Mouse (Mus musculus) testis, adult 2 months (tissue): ENCODE results near the gene Olfr1022.

Experiments
- CTCF ChIP-seq: fragments of 200-500 bp; IDR thresholded peaks from 2 replicates; pipeline ENCODE4 v1.5.1; 2012; ENCODE audit warnings: low read depth, mild to moderate bottlenecking, inconsistent platforms, low read length, moderate library complexity; ENCODE audit not compliant: control insufficient read depth, insufficient read depth, insufficient replicate concordance
- POLR2A ChIP-seq: fragments of 200-500 bp; IDR thresholded peaks from 2 replicates; pipeline ENCODE4 v1.6.1; 2012; ENCODE audit warnings: low read depth, mild to moderate bottlenecking, inconsistent platforms, low read length, moderate library complexity; ENCODE audit not compliant: control insufficient read depth

GRCm38 (mm10) chr2:85845383-85845782 lies 23.0 kb upstream of the Olfr1022 start, which contains the start of gene Olfr1019:
- TF ChIP-seq CTCF (no peak), POLR2A (no peak)
